In the genomic region with DNA sequence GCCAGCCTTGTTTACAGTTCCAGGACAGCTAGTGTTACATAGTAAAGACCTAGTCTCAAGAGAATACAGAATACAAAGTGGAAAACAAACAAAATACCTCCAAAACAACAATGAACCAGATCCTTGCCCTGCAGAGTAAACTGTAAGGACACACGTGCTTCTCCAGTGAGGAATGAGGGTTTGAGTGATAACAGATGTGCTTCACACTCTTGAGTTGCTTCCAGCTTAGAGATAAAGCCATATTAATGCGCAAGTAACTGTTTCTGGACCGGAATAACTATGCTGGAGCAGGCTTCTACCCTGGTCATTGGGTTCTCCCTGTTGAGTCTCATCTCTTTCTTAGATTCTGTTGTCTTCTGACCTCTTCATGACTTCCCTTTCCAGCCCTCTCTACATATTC, we compare ENCODE assay signal across 12 mouse cellular contexts. TPM values are rescaled to one million over a fixed set of nuclear protein-coding genes. Genes with fewer than 3 reads are reported as not detected.
DNase-seq lines count a peak whose midpoint lies in the region; ATAC-seq and TF ChIP-seq lines count a peak whose summit lies in the region.
"Had no signal": no experiment of that assay in that cellular context is flagged by ENCODE, and none has a peak within 500 bp of the region (broad histone marks: within the 10 kb centered on the region; RNA-seq: fewer than 3 reads in every experiment).

No protein-coding gene starts in this region.

- H3K27ac ChIP-seq in kidney, adult 2 months (ENCODE audit: insufficient read depth, low read depth, low read length) = peak overlapping the region; percentile 62
- H3K27ac ChIP-seq: kidney, postnatal 0 days had no signal

- TF ChIP-seq CTCF in kidney, adult 2 months (conservative IDR thresholded peaks at IDR 0.05; ENCODE audit: insufficient read depth, insufficient read length, low read depth, low read length) = no peak

- intact Hi-C loops in heart, postnatal 10 days (cut with DNase I) = loop anchor here (2.0 kb wide), 1 partner anchor 19 kb away; no protein-coding TSS in a partner anchor

- 62% methylated on average over 3 of the region's 3 CpGs for WGBS in kidney, adult 2 months

- no peaks in the 10 kb centered on the region for H3K27me3 ChIP-seq in kidney, adult 2 months (replicated peaks; ENCODE audit: control insufficient read depth, insufficient read depth, low read length)
- H3K27me3 ChIP-seq: Patski had no signal

- peaks cover 51% of the 10 kb centered on the region for H3K4me1 ChIP-seq in kidney, adult 2 months (ENCODE audit: control insufficient read depth, insufficient read depth, low read length)

- H3K4me3 ChIP-seq in kidney, adult 2 months (ENCODE audit: insufficient read depth, low read depth, low read length) = no peak overlapping the region
- H3K4me3 ChIP-seq: myocyte had no signal

- ATAC-seq in megakaryocyte-erythroid progenitor cell, adult 5-6 weeks (replicated peaks; ENCODE audit: low FRiP score, low TSS enrichment, poor library complexity, severe bottlenecking) = no peak
- ATAC-seq: Patski had no signal

- TF ChIP-seq POLR2A in kidney, adult 2 months (IDR thresholded peaks at IDR 0.05; ENCODE audit: low read depth, low read length) = no peak

- no peak for DNase-seq in kidney, adult 2 months
- DNase-seq in kidney, postnatal 10 days = no peak
- DNase-seq in A20 (ENCODE audit: low read depth, low spot score) (peak; percentile 47), MN1 (ENCODE audit: low spot score) (peak; percentile 56)
- DNase-seq in heart, postnatal 10 days = peak; percentile 56
- DNase-seq in gastrocnemius, adult 8-10 months (ENCODE audit: low spot score in 2 of 2) = no peak
- DNase-seq: gastrocnemius, postnatal 36 days; right cerebral cortex, postnatal 4 days had no signal

- H3K36me3 ChIP-seq in kidney, adult 2 months (ENCODE audit: control insufficient read depth, insufficient read depth, low read length) = no peaks in the 10 kb centered on the region; the same call in 1 of the 2 replicates

RNA-seq across cellular contexts. Expression of a gene that starts 19.0 kb away (rescaled TPM):
- polyA plus RNA-seq in kidney, adult 2 months (2012; rRNA removed) = 36.3 and 42.0 TPM in 2 replicates
- 10 to 100 TPM; 27.6 to 28.4 TPM for total RNA-seq in heart, postnatal 10 days (2021)
- total RNA-seq in megakaryocyte-erythroid progenitor cell, adult 5-6 weeks (2014; fragmentation: Nextera tagmentation) = 8.3 and 21.1 TPM in 2 replicates
- 8.8 and 15.9 TPM in 2 replicates for total RNA-seq in megakaryocyte-erythroid progenitor cell, adult 5-6 weeks (2017)
- 10 to 100 TPM; 12.1 to 18.8 (median 16.0) TPM for total RNA-seq in gastrocnemius, adult 8-10 months (2022)

Comparison
In these comparisons a context has a peak if more than half of its experiments do, and no peak if none do; other contexts are left out.
1. DNase-seq: peak in A20 (single experiment), MN1 (single experiment) and heart, postnatal 10 days (2 of 2); none in kidney, adult 2 months (single experiment), kidney, postnatal 10 days (single experiment) and gastrocnemius, adult 8-10 months (0 of 2).